Mouse (Mus musculus) embryonic fibroblast, embryonic 13.5 days (primary cell): ENCODE data around the gene Rln1.

Experiments used
- CTCF ChIP-seq: IDR thresholded peaks from 2 replicates; pipeline ENCODE4 v1.5.1; 2011; ENCODE audit warnings: mild to moderate bottlenecking, control low read depth, low read length, moderate library complexity, borderline replicate concordance; ENCODE audit not compliant: insufficient read depth
- POLR2A ChIP-seq: IDR thresholded peaks from 2 replicates; pipeline ENCODE4 v1.6.1; 2011; ENCODE audit warnings: low read depth, mild to moderate bottlenecking, control low read depth, low read length, moderate library complexity

GRCm38 (mm10) chr19:29325053-29325851, 9.2 kb downstream of the Rln1 start, which contains the start of gene Insl6:
- TF ChIP-seq CTCF (no peak), POLR2A (peak; percentile 81)
